Mouse (Mus musculus) bone marrow, adult 2 months (tissue): Measurements from ENCODE around the gene Gm21985. TPM values are rescaled to one million over a fixed set of nuclear protein-coding genes. Genes with fewer than 3 reads are reported as not detected.

Experiments
- H3K27ac ChIP-seq: fragments of 200-500 bp; 2 replicates; pipeline ENCODE4 v1.5.1; 2012; ENCODE audit warnings: low read depth, mild to moderate bottlenecking, control low read depth, inconsistent platforms, low read length; ENCODE audit not compliant: control insufficient read depth, poor library complexity, insufficient read depth
- H3K4me1 ChIP-seq: fragments of 200-500 bp; 2 replicates; pipeline ENCODE4 v1.6.1; 2011; ENCODE audit warnings: low read length; ENCODE audit not compliant: control insufficient read depth, insufficient read depth
- H3K4me3 ChIP-seq: fragments of 200-500 bp; replicated peaks from 2 replicates; pipeline ENCODE3; 2011; ENCODE audit warnings: mild to moderate bottlenecking, low read depth, low read length, control low read depth; ENCODE audit not compliant: control insufficient read depth
- CTCF ChIP-seq: fragments of 200-500 bp; IDR thresholded peaks from 2 replicates; pipeline ENCODE4 v1.5.1; 2011; ENCODE audit warnings: low read length, control low read depth; ENCODE audit not compliant: control insufficient read depth, insufficient read depth
- POLR2A ChIP-seq: fragments of 200-500 bp; IDR thresholded peaks from 2 replicates; pipeline ENCODE4 v1.6.1; 2011; ENCODE audit warnings: low read depth, mild to moderate bottlenecking, control low read depth, low read length, borderline replicate concordance; ENCODE audit not compliant: control insufficient read depth
- WGBS: fragments of 180-500 bp; shearing (Covaris S2); methylation state at CpG from one replicate; pipeline ENCODE4 v1.1.7; 2018; 5-methylcytosine and 5-hydroxymethylcytosine counted together
- polyA plus RNA-seq: library from polyadenylated mRNA; stranded (reverse); fragments of >200 nt; gene quantifications from 2 replicates; pipeline ENCODE4 v1.2.4, GENCODE M21; 2011; ENCODE audit warnings: low replicate concordance; ENCODE audit not compliant: missing spikeins, insufficient read depth, insufficient read length

Gm21985 gene
- polyA plus RNA-seq, 1 experiment: 0.85 TPM

DNA sequence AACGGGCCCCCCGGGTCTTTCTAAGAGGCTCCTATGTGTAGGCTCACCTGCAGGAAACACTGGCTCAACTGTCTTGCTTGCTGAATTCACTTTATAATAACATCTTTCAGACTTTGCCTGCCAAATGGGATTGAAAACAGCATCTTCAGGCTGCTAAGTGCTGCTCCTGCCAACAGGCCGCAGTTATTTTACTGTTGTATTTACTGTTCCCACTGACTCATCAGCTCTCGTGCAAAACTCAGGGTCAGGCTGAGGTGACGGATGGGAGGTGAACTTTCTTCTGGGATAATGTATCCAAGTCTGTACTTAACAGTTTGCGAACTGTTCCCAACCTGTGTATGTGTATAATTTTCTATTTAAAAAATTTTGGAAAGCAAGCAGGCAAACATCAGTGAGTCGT lies 52.8 kb downstream of the Gm21985 start:
- TF ChIP-seq CTCF: no peak
- TF ChIP-seq POLR2A: no peak
- WGBS: 88% methylated on average over 7 of the region's 7 CpGs
- Histone ChIP-seq H3K27ac (no peak overlapping the region), H3K4me3 (no peak overlapping the region), H3K4me1 (no peaks in the 10 kb centered on the region)

DNA sequence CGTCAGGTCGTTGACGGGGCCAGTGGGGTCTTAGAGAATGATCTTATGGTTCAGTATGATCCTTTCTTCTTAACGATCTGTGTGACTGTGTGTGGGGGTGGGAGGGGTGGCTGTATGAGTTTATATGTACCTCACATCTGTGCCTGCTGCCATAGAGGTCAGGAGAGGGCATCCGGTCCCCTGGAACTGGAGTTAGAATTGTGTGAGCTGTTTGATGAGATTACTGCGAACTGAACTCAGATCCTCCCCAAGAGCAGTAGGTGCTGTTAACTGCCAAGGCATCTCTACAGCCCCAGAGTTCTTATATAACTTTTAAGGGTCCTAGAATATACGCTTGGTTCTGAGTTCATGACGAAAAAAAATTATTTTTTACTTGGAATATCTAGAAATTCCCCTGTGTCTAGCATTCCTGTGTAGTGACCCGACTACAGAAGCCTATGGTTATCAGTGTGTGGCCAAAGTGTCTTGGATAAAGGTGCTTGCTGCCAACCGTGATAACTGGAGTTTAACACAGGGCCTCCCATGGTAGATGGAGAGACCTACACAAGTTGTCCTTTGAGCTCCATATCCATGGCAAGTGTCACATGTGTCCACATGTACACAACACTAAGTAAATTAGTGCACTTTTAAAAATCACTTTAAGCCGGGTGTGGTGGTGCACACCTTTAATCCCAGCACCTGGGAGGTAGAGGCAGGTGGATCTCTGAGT lies 62.1 kb downstream of the Gm21985 start:
- no peak overlapping the region for H3K4me3 ChIP-seq
- no peaks in the 10 kb centered on the region for H3K4me1 ChIP-seq
- WGBS: 78% methylated on average over 11 of the region's 11 CpGs
- TF ChIP-seq CTCF (no peak), POLR2A (no peak)
- H3K27ac ChIP-seq: no peak overlapping the region

DNA sequence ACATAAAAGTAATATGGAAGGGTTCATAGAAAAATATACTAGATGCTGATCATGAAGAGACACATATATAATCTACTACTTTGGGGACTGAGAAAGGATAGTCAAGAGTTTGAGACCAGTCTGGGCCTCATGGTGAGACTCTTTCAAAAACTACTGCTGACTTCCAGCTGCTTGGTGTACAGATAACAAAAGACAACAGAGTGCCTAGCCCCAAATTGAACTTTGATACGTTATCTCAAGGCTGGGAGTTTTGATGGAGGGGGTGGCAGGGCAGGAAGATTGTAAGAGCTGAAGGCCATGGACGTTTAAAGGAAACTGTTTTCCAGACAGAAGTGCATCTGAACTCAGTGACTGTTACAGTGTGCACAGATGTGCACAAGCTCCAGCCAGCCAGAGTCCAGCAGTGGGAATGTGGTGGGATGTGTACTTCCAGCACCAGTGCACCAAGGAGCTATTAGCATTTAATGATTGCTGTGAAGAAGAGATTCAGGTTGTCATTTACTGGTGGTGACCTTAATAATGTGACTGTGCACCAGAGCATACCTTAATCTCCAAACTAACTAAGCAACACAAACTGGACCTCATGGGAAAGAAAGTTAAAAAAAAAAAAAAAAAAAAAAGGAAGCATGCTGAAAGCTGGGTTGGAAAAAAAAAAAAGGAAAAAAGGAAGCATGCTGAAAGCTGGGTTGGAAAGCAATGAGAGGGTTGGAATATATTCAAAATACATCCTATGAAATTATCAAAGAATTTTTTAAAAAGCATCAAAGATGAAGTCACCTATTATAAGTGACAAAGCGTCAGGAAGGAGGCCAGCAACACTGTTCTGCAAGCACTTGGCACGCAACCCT lies 66.2 kb downstream of the Gm21985 start:
- no peak overlapping the region for H3K27ac ChIP-seq
- 70% methylated on average over 4 of the region's 4 CpGs for WGBS
- TF ChIP-seq CTCF: no peak
- H3K4me3 ChIP-seq: no peak overlapping the region
- H3K4me1 ChIP-seq: no peaks in the 10 kb centered on the region

DNA sequence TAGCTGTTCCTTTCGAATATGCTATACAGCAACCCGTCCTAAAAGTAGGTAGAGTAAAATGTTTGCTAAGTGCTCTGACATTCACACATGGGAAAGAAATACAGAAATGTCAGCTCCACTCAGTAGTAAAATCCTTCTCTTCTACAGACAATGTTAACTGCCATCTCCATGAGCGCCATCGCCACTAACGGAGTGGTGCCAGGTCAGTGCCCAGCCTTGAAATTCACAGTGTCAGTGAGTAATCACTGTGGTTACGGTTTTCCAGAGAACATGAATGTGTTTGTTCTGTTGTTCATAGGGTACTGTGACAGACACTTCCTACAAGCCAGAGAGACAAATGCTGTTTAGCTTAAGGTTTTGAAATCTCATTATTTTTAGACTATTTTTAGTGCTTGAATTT lies 71.1 kb downstream of the Gm21985 start:
- Histone ChIP-seq H3K4me1 (no peaks in the 10 kb centered on the region), H3K27ac (no peak overlapping the region), H3K4me3 (no peak overlapping the region)
- WGBS: 95% methylated on average over 6 of the region's 6 CpGs
- TF ChIP-seq CTCF: no peak
- TF ChIP-seq POLR2A: no peak

DNA sequence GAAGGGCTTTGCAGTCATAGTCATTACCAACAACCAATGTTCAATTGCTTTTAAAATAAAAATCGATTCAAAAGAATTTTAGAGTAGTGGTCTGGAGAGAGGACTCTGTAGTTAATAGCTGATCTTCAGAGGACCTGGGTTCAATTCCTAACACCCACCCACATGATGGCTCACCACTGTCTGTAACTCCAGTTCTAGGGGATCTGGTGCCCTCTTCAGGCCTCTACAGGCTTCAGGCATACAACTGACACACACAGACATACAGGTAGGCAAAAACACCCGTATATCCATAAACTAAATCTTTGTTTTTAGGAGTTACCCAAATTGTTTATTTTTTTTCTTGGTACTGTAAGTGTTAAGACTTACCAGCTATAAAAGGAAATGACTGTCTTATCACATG lies 73.6 kb downstream of the Gm21985 start:
- WGBS: 85% methylated on average over 2 of the region's 2 CpGs
- H3K4me3 ChIP-seq: no peak overlapping the region
- TF ChIP-seq POLR2A (no peak), CTCF (peak; percentile 30; the same call in 1 of the 2 replicates)
- no peak overlapping the region for H3K27ac ChIP-seq
- H3K4me1 ChIP-seq: no peaks in the 10 kb centered on the region

DNA sequence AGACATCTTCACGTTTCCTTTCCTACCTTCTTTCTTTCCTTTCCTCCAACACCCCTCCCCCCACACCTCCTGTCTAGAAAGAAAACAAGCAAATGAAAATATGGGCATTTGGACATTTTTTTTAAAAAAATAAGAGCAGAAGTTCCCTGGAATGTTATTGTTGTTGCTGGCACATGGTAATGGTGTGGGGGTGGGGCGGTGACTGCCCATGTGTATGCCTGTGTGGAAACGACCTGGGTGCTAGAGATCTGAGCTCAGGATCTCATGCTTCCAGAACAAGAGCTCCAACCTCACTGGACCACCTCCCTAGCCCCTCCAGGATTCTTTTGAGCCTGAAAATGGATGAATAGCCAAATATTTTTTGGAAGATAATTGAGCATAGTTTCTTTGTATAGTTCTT lies 75.0 kb downstream of the Gm21985 start:
- 77% methylated on average over 3 of the region's 3 CpGs for WGBS
- TF ChIP-seq CTCF: no peak
- TF ChIP-seq POLR2A: no peak

DNA sequence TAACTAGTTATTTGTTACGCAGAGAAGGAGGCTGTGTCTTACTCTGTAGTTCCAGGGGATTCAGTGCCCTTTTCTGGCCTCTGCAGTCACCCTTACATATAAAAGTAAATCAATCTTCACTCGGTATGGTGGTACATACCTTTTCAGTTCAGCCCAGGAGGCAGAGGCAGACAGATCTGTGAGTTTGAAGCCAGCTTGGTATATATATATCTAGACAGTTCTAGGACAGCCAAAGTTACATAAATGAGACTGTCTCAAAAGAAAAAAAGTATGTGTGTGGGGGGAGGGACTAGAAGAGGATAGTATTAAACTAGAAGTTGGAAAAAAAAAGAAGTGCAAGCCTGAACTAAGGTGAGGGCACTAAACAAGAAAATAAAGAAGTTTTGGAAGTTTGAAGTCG lies 82.1 kb downstream of the Gm21985 start:
- Histone ChIP-seq H3K4me3 (no peak overlapping the region), H3K27ac (no peak overlapping the region), H3K4me1 (no peaks in the 10 kb centered on the region)
- 87% methylated on average over 3 of the region's 3 CpGs for WGBS
- TF ChIP-seq POLR2A (no peak), CTCF (no peak)

More for the DNA sequence above, 75.0 kb downstream of the Gm21985 start:
- H3K4me3 ChIP-seq: no peak overlapping the region
- no peaks in the 10 kb centered on the region for H3K4me1 ChIP-seq
- no peak overlapping the region for H3K27ac ChIP-seq

DNA sequence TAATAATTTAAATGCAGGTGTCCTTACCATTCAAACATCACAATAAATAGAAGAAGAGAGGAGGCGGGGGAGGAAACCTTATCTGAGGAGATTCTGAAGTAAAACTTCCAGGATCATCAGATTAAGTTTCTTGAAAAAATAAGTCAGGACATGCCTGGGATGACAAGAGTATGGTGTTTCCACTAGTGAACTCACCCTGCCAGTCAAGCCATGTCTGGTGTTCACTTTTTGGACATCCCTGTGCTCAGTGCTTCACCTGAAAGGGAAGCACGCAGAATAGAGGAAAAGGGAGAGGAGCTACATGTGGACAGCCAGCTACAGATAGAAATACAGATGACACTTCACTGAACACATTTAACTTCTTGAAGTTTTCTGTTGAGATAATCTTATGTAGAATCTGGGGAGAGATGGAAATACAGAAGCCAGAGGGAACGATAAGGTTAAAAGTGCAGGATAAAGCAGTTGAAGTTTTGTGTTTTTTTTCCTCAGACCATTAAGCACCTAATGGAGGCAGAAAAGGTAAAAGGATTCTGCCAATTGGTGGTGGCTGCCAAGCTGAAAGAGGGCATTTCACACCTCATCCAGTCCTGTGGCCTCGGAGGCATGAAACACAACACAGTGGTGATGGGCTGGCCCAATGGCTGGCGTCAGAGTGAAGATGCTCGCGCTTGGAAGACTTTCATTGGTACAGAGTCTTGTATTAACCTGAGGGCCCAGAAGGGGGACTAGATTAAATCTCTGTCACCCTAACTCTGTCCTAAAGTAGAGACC lies 87.8 kb downstream of the Gm21985 start:
- Histone ChIP-seq H3K27ac (no peak overlapping the region), H3K4me1 (no peaks in the 10 kb centered on the region), H3K4me3 (no peak overlapping the region)
- TF ChIP-seq CTCF (no peak), POLR2A (no peak)
- 91% methylated on average over 7 of the region's 7 CpGs for WGBS
